Mouse (Mus musculus): ENCODE measurements around the gene Cnot4.

The Cnot4 gene

GRCm38 (mm10) chr6:35032704-35033103 is 100.8 kb downstream of the Cnot4 start:
- no peak for DNase-seq

GRCm38 (mm10) chr6:35030811-35031210 is 102.7 kb downstream of the Cnot4 start:
- DNase-seq: no peak

- DNase-seq: no peak
Measured at GRCm38 (mm10) chr6:35030226-35030625, 103.3 kb downstream of the Cnot4 start.

DNA sequence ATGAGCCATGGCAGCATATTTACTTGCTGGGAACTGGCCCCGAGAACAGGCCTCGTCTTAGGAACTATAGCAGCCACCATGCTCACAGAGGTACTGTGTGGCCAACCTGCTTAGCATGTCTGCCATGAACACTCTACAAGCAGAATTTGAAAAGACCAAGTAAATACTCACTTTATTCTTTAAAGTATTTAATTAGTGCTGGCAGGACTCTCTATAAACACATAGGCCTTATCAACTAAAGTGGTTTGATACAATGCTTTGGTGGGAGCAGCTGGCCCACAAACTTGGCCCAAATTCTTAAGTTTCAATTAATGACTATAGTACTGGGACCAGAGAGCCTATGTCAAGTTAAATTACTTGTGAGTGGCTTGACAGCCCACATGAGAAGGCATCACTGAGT is 105.5 kb downstream of the Cnot4 start:
- no peak for DNase-seq

DNA sequence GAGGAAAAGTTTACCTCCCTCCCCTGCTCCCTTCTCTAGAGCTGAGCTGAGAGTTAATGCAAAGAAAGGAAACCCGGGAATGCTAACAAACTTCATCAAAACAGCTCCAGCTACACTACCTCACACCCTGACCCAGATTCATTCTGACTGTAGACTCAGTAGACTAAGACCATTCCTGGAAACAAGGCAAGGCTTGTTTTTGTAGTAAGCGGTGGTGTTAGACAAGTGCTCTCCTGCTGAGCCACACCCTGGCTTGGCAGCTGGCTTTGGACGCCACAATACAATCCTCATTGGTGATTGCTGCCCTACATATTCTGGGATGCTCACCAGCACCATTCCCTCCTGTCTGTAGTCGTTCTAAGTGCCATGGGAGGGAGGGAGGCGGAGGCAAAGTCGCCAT is 106.3 kb downstream of the Cnot4 start:
- no peak for DNase-seq

GRCm38 (mm10) chr6:35016624-35017023 is 116.9 kb downstream of the Cnot4 start:
- DNase-seq: no peak

GRCm38 (mm10) chr6:35011953-35012352 is 121.6 kb downstream of the Cnot4 start:
- no peak for DNase-seq

DNA sequence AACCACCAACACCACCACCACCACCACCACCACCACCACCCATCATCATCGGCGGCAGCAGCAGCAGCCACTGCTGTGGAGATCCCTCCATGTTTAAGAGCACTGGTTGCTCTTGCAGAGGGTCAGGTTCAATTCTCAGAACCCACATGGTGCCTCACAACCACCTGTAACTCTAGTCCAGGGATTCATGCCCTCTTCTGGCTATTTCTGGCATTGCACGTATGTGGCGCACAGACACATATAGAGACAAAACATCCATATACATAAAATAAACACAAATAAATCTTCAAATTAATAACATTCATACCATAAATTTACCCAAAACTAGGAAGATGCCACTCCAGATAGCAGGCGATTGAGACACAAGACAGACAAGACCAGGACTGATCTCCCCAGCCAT is 122.8 kb downstream of the Cnot4 start:
- DNase-seq: no peak

DNA sequence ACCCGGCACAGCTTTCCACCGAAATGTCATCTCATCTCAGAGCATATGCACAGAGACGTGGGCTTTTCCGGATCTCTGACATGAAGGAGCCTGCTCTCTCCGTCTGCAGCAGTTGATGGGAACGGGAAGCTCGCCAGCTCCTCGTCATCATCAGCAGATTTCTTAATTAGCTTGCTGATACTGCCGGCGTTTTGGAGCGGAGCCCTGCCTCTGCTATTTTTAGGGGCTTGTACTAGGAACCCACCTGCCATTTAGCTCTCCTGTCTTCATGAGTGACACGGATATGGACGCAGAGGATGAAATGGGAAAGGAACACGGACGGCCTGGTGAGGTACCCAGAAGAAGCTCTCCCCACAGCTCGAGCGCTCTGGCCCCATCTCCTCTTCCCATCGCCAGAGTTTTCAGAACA is 131.3 kb downstream of the Cnot4 start:
- no peak for DNase-seq

DNA sequence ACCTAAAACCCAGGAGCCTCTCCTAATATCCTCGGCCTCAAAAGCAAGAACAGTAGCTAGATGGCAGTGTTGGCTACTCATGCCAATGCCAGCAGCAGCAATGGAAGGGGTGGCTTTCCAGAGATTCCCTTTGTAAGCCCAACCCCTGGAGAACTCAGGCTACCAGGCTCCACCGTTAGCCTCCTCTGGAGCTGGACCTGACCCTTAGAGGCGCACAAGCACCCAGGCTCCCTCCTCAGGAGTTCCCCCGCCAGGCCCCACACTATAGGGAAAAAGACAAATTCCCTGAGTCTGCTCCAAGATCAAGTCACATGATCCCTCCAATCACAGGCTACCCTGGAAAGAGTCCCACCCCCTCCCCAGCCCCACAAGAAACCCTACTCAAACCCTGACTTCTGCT is 134.4 kb downstream of the Cnot4 start:
- DNase-seq: no peak

DNA sequence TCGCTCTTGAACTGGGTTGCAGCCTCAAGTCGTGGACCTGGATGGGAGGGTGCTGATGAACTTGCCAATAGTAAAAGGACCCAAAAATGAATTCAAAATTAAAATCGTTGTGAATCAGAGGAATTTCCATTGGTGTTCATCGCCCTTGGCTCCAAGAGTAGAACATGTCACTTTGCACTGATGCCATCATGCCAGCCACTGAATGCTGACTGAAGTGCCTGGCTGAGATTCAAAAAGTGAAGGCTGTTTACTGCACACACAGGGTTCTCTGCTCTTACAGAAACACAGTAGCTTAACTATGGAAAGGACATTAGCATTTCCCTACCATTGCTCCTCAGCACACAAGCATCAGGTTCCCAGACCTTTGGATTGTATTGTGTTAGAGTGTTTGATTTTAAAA is 137.0 kb downstream of the Cnot4 start:
- DNase-seq: no peak

GRCm38 (mm10) chr6:34995265-34995681 is 138.3 kb downstream of the Cnot4 start:
- peak; percentile 86 for DNase-seq

DNA sequence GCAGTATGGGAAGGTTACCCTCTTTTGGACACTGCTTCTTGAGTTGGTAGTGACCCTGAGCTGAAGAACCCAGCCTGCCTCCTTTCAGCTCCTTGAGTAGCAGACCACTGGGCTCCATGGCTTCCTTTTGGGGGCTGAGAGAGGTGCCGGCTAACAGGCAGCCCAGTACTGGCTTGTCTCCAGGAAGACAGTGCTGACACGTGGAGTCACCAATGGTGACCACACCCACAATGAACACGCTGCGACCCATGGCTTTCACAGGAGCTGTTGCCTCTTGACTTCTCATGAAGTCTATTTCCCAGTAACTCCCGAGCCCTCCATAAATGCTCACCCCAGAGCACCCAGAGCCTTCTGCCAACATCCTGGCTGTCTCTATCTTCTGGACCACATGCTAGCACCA is 138.8 kb downstream of the Cnot4 start:
- DNase-seq: no peak

DNA sequence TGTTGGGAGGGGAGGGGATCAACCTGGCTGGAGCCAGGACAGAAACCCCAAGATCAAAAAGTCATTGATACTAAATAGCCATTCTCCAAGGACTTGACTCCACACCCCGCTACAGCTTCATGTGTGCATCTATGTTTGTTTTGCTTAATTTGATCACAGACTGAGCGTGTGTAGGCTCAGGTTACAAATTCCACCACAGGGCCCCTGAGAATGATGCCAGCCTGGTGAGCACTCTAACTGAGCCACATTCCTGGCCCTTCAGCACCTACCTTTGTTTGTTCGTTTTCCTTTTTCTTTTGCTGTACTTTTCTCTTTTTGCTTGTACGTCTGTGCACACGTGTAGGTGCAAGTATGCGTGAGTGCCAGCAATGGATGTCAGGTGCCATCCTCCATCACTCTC is 144.3 kb downstream of the Cnot4 start:
- no peak for DNase-seq

- DNase-seq: no peak
Measured at GRCm38 (mm10) chr6:34988081-34988761, 145.3 kb downstream of the Cnot4 start, which contains the start of gene Slc23a4. Gene Slc23a4, minus strand, starts transcription at chr6:34988404.

- DNase-seq: no peak
Measured at GRCm38 (mm10) chr6:34987085-34987645, 146.4 kb downstream of the Cnot4 start.

- DNase-seq: no peak
Measured at GRCm38 (mm10) chr6:34980661-34981060, 152.9 kb downstream of the Cnot4 start.

DNA sequence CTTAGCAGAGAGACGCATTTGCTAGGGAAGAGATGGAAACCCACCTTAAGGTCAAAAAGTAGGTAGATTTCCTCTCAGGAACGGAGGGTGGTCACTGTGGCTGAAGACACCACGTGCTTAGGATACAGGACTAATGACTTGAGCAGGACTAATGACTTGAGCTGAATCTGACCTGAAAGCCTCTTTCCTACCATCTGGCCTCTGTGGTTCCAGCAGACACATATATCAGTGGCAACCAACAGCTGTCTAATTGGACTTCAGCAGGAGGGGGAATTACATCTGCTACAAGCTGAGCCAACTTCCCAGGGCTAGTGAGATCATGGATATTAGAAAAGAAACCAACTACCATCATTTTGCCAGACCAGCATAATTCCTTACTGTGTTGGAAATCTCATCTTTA is 154.2 kb downstream of the Cnot4 start:
- DNase-seq: no peak
